Mouse (Mus musculus) heart, embryonic 12.5 days (tissue): ENCODE measurements around the gene Olfr398. TPM values are rescaled to one million over a fixed set of nuclear protein-coding genes. Genes with fewer than 3 reads are reported as not detected.

ENCODE experiments used
- ATAC-seq: fragments of 200-750 bp; cut with Nextera tagmentation; 2 replicates; pipeline ENCODE4 v1.8.0; 2017; ENCODE audit warnings: moderate TSS enrichment, moderate library complexity; ENCODE audit not compliant: insufficient number of reproducible peaks, low FRiP score
- H3K27ac ChIP-seq: fragments of 300-500 bp; sonication (generic); 2 replicates; pipeline ENCODE4 v1.5.1; 2016; ENCODE audit warnings: mild to moderate bottlenecking, moderate library complexity; ENCODE audit not compliant: poor library complexity, severe bottlenecking
- H3K27me3 ChIP-seq: fragments of 300-500 bp; sonication (generic); replicated peaks from 2 replicates; pipeline ENCODE4 v1.6.1; 2016; ENCODE audit warnings: mild to moderate bottlenecking, moderate library complexity
- H3K36me3 ChIP-seq: fragments of 300-500 bp; sonication (generic); 2 replicates; pipeline ENCODE4 v1.6.1; 2016; ENCODE audit warnings: mild to moderate bottlenecking, moderate library complexity
- H3K4me1 ChIP-seq: fragments of 300-500 bp; sonication (generic); replicated peaks from 2 replicates; pipeline ENCODE4 v1.6.1; 2016; ENCODE audit warnings: mild to moderate bottlenecking
- H3K4me2 ChIP-seq: fragments of 300-500 bp; sonication (generic); 2 replicates; pipeline ENCODE4 v1.6.1; 2016; ENCODE audit warnings: mild to moderate bottlenecking, moderate library complexity
- H3K4me3 ChIP-seq: fragments of 300-500 bp; sonication (generic); 2 replicates; pipeline ENCODE4 v1.5.1; 2016; ENCODE audit warnings: mild to moderate bottlenecking
- H3K9ac ChIP-seq: fragments of 300-500 bp; sonication (generic); 2 replicates; pipeline ENCODE4 v1.6.1; 2016; ENCODE audit warnings: mild to moderate bottlenecking, moderate library complexity
- H3K9me3 ChIP-seq: fragments of 300-500 bp; sonication (generic); replicated peaks from 2 replicates; pipeline ENCODE4 v1.6.1; 2016; ENCODE audit warnings: mild to moderate bottlenecking, moderate library complexity
- WGBS: fragments of 180-500 bp; shearing (Covaris S2); methylation state at CpG from one replicate; pipeline ENCODE4 v1.1.7; 2016; 5-methylcytosine and 5-hydroxymethylcytosine counted together
- polyA plus RNA-seq: library from polyadenylated mRNA; unstranded; fragments of >200 nt; fragmentation: Nextera tagmentation; extraction: Ambion mirVana; gene quantifications from 2 replicates; pipeline ENCODE4 v1.2.1, GENCODE M21; 2016

The Olfr398 gene
- not detected in 2 replicates for polyA plus RNA-seq

- Histone ChIP-seq H3K9ac (no peak within 1 kb of the TSS), H3K4me2 (no peak within 1 kb of the TSS)
Observed at GRCm38 (mm10) chr11:73990307-73990706, at the start of gene Olfr398. Olfr398 (minus strand) TSS chr11:73990407.

DNA sequence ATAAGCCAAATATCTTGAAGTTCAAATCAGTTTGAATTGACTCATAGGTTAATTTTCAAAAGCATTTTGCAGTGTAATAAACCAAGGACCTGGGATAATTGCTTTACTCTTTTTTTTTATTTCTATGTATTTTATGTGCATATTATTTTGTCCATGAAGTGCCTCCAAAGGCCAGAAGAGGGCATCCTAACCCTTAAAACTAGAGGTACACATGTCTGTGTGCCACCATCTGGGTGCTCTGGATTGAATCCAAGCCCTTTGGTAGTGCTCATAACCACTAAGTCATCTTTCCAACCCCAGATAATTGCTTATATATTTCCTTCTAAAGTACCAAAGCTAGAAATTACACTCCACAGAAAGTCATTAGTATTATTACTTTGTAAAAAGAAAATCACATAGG lies 2.9 kb upstream of the Olfr398 start:
- Histone ChIP-seq H3K9ac (no peak overlapping the region), H3K27ac (no peak overlapping the region), H3K4me3 (no peak overlapping the region), H3K36me3 (no peaks in the 10 kb centered on the region), H3K9me3 (peaks cover 13% of the 10 kb centered on the region; the same call in 1 of the 2 replicates), H3K4me2 (no peak overlapping the region), H3K4me1 (no peaks in the 10 kb centered on the region), H3K27me3 (no peaks in the 10 kb centered on the region)
- no peak for ATAC-seq

More at GRCm38 (mm10) chr11:73990307-73990706, at the start of gene Olfr398:
- peaks cover 26% of the 10 kb centered on the region for H3K9me3 ChIP-seq
- no peak within 1 kb of the TSS for H3K4me3 ChIP-seq
- H3K36me3 ChIP-seq = no peaks in the 10 kb centered on the region
- no peak for ATAC-seq
- H3K27me3 ChIP-seq = no peaks in the 10 kb centered on the region
- H3K4me1 ChIP-seq = no peaks in the 10 kb centered on the region
- H3K27ac ChIP-seq = no peak within 1 kb of the TSS

DNA sequence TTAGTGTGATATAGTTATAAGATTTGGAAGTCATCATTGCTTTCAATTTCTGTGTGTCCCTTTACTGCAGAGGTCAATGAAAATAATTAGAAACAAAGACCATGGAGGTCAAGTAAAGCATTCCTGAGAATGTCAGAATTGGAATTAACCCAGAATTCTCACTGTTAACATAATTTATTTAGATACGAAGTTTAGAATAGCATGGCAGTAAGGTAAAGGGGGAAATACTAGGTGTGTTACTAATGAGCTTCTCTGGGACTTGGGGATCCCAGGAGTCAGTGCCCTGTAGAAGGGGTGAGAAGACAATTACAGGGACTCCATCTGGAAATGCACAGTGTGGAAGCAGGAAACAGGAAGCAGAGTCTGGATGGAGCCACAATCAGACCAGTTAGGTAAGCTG lies 29.7 kb downstream of the Olfr398 start, which contains the start of gene Olfr397:
TSS of gene Olfr397 (plus strand) at position 301 of the 400 bp plus-strand sequence.
- H3K4me3 ChIP-seq = no peak within 1 kb of the TSS
- no peaks in the 10 kb centered on the region for H3K27me3 ChIP-seq
- no peak within 1 kb of the TSS for H3K4me2 ChIP-seq
- 59% methylated on average over 1 of the region's 1 CpGs for WGBS
- H3K9me3 ChIP-seq = peaks cover 14% of the 10 kb centered on the region
- H3K9ac ChIP-seq = no peak within 1 kb of the TSS
- H3K36me3 ChIP-seq = no peaks in the 10 kb centered on the region
- H3K4me1 ChIP-seq = no peaks in the 10 kb centered on the region
- no peak within 1 kb of the TSS for H3K27ac ChIP-seq
- ATAC-seq = no peak

GRCm38 (mm10) chr11:73936377-73936776 lies 53.8 kb downstream of the Olfr398 start, which contains the start of gene Olfr23:
Olfr23 (plus strand) TSS chr11:73936677.
- H3K27me3 ChIP-seq = no peaks in the 10 kb centered on the region
- ATAC-seq = no peak

More at GRCm38 (mm10) chr11:73936377-73936776, 53.8 kb downstream of the Olfr398 start, which contains the start of gene Olfr23:
- Histone ChIP-seq H3K4me2 (no peak within 1 kb of the TSS), H3K27ac (no peak within 1 kb of the TSS), H3K4me3 (no peak within 1 kb of the TSS), H3K9ac (no peak within 1 kb of the TSS), H3K4me1 (no peaks in the 10 kb centered on the region), H3K9me3 (no peaks in the 10 kb centered on the region), H3K36me3 (no peaks in the 10 kb centered on the region)

Other genes starting within 250 kb of the Olfr398 start
- gene Olfr389, start 209.7 kb downstream of the Olfr398 start, polyA plus RNA-seq = not detected in 2 replicates
- not detected in 2 replicates for gene Olfr390, start 207.4 kb downstream of the Olfr398 start, polyA plus RNA-seq
- not detected in 2 replicates for gene Olfr391-ps, start 187.4 kb downstream of the Olfr398 start, polyA plus RNA-seq
- not detected in 2 replicates for gene Olfr392, start 173.4 kb downstream of the Olfr398 start, polyA plus RNA-seq
- gene Olfr393, start 139.0 kb downstream of the Olfr398 start, polyA plus RNA-seq = not detected in 2 replicates
- gene Olfr394, start 99.6 kb downstream of the Olfr398 start, polyA plus RNA-seq = not detected in 2 replicates
- gene Olfr395, start 81.1 kb downstream of the Olfr398 start, polyA plus RNA-seq = not detected in 2 replicates
- not detected in 2 replicates for gene Olfr23, start 53.7 kb downstream of the Olfr398 start, polyA plus RNA-seq
- gene Olfr397, start 29.6 kb downstream of the Olfr398 start, polyA plus RNA-seq = not detected in 2 replicates
- gene Olfr139, start 66.1 kb upstream of the Olfr398 start, polyA plus RNA-seq = not detected in 2 replicates
- not detected in 2 replicates for gene Olfr399, start 66.2 kb upstream of the Olfr398 start, polyA plus RNA-seq
- not detected in 2 replicates for gene Zfp616, start 79.5 kb upstream of the Olfr398 start, polyA plus RNA-seq
- gene Olfr401, start 123.3 kb upstream of the Olfr398 start, polyA plus RNA-seq = not detected in 2 replicates
- not detected in 2 replicates for gene Olfr402, start 163.1 kb upstream of the Olfr398 start, polyA plus RNA-seq
- not detected in 2 replicates for gene Olfr403, start 195.8 kb upstream of the Olfr398 start, polyA plus RNA-seq
- gene Olfr43, start 221.0 kb upstream of the Olfr398 start, polyA plus RNA-seq = not detected in 2 replicates